Mouse (Mus musculus) liver, embryonic 14.5 days (tissue): ENCODE results near the gene Ndufc2.

Experiments used
- CTCF ChIP-seq: IDR thresholded peaks from 2 replicates; pipeline ENCODE4 v1.5.1; 2016; ENCODE audit warnings: antibody characterized with exemption, low read depth, control low read depth
- EP300 ChIP-seq: IDR thresholded peaks from 2 replicates; pipeline ENCODE4 v1.6.1; 2016; ENCODE audit warnings: antibody characterized with exemption, low read depth

GRCm38 (mm10) chr7:97414426-97414825, 14.6 kb downstream of the Ndufc2 start:
- TF ChIP-seq CTCF (no peak), EP300 (no peak)
